Mouse (Mus musculus) natural killer cell, adult 2 months (primary cell): ENCODE results near the gene Gm813.

ENCODE experiments used
- DNase-seq, 2 experiments: peaks; one replicate each; pipeline ENCODE4 v3.0.0; 2022; ENCODE audit warnings: low spot score in 2 of 2

The Gm813 gene

DNA sequence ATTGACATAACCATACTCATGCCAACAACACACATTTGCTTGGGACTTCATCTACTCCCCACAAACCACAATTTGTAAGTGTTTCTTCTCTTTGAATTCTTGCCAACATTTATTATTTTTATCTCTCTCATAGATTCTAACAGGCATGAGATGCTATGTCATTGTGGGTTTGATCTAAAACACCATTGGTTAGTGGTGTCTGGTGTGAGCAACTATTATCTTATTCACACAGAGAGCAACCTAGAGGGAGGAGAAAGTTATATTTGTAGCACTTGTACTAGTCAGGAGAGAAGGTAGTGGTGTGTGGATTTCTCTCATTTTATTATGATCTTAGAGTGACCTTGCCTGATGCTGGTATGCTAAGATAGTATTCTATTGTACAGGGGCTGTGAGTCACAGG lies 12.1 kb downstream of the Gm813 start:
- no peak for DNase-seq

DNA sequence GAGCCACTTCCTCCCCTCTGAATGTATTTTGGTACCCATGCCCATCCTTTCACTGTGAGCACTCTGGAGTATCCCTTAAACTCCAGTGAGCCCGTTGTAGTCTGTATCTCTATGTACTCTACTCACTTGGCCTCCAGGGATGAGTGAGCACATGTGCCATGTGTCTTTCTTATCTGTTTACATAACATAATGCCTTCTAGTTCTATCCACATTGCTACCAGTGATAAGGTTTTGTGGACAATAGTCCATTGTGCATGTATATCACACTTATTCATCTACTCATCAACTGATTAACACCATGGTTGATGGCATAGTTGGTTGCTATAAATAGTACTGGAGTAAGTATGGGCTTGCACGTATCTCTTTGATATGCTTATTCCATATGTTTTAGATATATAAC lies 12.9 kb downstream of the Gm813 start:
- no peak for DNase-seq

DNA sequence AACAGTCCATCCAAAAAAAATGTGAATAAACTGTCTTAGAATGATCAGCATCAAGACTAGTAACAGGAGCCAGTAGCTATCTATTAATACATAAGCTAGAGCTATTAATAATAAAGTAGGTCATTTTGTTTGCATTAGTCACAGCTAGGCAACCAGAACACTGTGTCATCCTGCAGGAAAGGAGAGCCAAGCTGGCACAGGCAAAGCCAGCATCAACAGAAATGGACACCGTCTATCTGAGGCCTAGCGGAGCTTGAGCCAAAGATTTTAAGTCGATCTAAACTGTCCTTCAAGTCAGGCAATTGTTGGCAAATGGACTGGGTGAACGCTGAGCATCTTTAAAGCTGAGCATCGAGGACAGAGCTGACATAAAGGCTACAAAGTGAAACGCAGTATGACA lies 15.9 kb downstream of the Gm813 start:
- DNase-seq: no peak

DNA sequence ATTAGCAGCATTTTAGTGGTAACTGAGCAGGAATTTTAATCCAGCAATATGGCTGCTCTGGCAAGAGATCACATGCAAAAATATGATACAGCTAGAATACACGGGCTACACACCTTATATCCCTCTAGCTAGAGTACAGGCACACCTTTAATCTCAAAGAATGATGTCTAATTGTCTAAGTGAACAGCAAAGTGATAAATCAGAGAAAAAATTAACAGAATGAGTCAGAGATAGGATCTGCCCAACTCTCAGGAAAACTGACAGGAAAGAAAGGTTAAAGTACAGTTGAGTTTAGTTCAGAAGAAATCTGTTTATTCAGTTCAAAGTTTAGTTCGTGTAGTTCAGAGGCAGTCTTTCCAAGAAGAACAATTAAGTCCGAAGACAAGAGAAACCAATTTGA lies 25.5 kb downstream of the Gm813 start:
- DNase-seq: no peak

DNA sequence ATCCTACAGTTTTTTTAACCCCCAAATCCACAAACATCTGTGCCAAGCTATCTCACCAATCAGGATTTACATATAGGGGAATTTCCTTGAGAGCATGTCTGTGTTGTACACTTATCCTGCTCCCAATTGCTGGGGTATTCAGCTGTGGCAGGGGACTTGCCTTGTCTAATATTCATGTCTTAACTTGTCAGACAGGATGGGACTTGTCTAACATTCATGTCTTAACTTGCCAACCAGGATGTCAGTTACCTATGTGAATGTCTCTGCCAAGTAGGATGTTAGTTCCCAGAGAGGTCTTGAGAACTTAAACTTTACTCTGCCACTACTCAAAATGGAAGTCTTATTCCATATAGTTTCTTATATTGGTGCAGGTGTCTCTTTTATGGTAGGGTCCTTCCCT lies 27.3 kb downstream of the Gm813 start:
- DNase-seq: no peak

DNA sequence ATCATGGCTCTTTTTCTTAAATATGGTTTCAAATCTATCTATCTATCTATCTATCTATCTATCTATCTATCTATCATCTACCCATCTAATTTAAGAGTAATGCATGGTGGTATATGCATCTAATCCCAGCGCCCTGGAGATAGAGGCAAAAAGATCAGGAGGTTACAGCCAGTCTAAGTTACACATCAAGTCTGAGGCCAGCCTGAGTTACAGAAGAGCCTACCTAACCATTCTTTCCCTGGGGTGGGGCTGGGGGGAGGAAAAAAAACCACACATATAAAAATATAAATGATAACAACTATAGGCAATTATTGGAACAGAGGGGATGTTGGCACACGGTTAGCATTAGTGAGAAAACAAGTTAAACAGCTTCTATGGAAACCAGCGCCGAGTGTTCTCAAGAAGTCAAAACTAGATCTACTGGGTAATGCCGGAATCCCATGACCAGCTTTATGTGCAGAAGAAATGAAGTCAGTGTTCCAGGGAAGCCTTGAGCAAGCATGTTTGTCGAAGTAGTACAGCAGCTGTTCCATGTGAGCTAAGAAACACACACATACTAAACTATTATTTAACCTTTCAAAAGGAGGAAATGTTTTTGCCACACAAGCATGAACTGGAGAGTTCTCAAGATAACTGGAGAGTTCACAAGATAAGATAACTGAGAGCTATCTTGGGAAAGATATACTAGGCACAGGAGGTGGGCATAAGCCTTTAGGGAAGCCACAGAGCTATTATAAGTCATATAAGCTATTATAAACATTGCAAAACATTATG lies 42.6 kb downstream of the Gm813 start:
- no peak for DNase-seq

DNA sequence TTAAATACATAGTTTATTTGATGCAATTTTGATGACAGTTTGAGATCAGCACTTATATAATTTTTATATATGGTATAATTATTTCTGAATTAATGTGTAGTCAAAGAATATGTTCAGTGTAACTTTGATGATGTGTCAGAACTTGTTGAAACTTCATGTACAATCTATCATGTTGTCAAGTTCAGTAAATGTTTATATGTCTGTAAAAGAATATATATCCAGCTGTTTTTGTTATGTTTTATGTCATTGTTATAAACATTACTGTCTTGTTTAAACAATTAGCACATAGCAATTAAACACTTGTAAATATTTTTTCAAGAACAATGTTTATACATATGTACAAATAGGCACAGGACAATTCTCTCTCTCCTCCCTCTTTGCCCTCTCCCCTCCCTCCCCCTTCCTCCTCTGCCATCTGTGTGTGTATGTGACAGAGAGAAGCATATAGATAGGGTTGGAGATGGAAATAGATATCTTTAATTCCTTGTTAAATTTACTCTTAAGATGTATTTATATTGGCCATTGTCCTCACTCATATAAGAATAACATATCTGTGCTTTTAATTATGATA lies 46.0 kb downstream of the Gm813 start:
- no peak for DNase-seq
